Mouse (Mus musculus): ENCODE results near the gene Lhfpl3.

DNA sequence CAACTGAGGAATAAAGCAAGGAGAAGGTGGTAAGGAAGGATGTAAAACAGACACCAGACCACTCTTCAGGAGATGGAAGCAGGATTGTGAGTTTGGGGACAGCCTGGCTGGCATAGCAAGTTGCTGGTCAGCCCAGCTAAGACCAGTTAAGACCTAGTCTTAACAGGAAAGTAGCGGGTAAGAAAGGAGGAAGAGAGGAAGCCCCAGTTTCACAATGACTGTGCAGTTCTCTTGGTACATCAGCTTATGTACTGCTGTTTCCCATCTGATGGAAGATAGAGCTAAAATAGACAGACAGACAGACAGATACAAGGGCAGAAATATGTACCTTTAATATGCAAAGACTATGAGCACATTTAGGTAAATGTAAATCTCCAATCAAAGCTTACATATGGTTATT lies 171.3 kb downstream of the Lhfpl3 start:
- TF ChIP-seq CTCF (IDR thresholded peaks at IDR 0.05; ENCODE audit: low read depth) (no peak), EP300 (IDR thresholded peaks at IDR 0.05; ENCODE audit: low read depth) (no peak)
